Mouse (Mus musculus): ENCODE measurements around the gene Kcnq4.

DNA sequence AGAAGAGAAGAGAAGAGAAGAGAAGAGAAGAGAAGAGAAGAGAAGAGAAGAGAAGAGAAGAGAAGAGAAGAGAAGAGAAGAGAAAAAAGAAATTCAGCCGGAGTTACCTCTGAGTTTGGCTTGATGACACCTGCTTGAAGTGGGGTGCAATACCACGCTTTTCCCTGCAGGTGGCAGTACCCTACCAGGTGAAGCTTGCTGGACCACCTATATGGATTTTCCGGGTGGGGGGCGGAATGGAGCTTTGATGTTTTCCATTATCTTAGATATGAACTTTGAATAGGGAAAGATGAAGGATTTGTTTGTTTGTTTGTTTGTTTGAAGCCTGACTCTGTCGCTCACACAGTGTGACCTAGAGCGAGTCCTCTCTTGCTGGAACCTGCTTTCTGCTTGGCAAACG lies 67.5 kb downstream of the Kcnq4 start:
- TF ChIP-seq POLR2A (IDR thresholded peaks at IDR 0.05; ENCODE audit: control insufficient read depth, extremely low read depth, insufficient read depth, low read length, poor library complexity) (no peak), CTCF (IDR thresholded peaks at IDR 0.05; ENCODE audit: borderline replicate concordance, control insufficient read depth, extremely low read depth, insufficient read depth, low read length, poor library complexity) (peak; percentile 29; the same call in 1 of the 2 replicates)

All from thymus, adult 2 months (tissue).